Mouse (Mus musculus) bone marrow macrophage, adult 2 months (primary cell): Measurements from ENCODE around the gene Cldn13. TPM values are rescaled to one million over a fixed set of nuclear protein-coding genes. Genes with fewer than 3 reads are reported as not detected.
A peak's percentile ranks its signal among the peaks of the same experiment; 100 is the strongest.

Experiments used
- H3K27ac ChIP-seq: 2 replicates; pipeline ENCODE4 v1.5.1; 2012; ENCODE audit warnings: low read depth, low read length; ENCODE audit not compliant: insufficient read depth
- H3K4me1 ChIP-seq: 2 replicates; pipeline ENCODE4 v1.6.1; 2012; ENCODE audit warnings: low read length; ENCODE audit not compliant: control insufficient read depth, insufficient read depth
- H3K4me3 ChIP-seq: 2 replicates; pipeline ENCODE4 v1.5.1; 2012; ENCODE audit warnings: mild to moderate bottlenecking, low read length, moderate library complexity; ENCODE audit not compliant: insufficient read depth
- CTCF ChIP-seq: IDR thresholded peaks from 2 replicates; pipeline ENCODE4 v1.5.1; 2012; ENCODE audit warnings: low read depth, mild to moderate bottlenecking, low read length, moderate library complexity
- POLR2A ChIP-seq: IDR thresholded peaks from 2 replicates; pipeline ENCODE4 v1.6.1; 2012; ENCODE audit warnings: mild to moderate bottlenecking, low read depth, low read length, borderline replicate concordance
- polyA plus RNA-seq: library from polyadenylated mRNA; stranded (reverse); fragments of >200 nt; gene quantifications from 2 replicates; pipeline ENCODE4 v1.2.4, GENCODE M21; 2012; ENCODE audit not compliant: missing spikeins, insufficient read depth, insufficient read length

Gene Cldn13
- polyA plus RNA-seq, 1 experiment: not detected

DNA sequence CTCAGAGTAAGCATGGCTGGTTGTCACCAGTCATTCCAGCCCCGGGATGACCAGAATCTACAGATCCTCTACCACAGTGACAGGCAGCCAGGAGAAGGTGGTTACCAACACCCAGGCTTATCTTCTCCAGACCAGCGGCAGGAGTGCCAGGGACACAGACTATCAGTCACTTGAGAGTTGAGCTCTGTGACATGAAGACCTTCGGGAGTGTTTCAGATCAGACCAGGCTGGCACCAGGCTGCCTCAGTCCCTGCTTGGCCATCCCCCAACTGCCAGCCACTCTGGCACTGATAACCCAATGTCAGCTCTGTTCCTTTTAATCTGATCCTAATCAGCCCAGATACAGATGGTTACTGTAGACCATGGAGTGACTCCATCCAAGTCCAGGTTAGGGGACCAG, 3.8 kb upstream of the Cldn13 start:
- no peak for TF ChIP-seq POLR2A
- no peak for TF ChIP-seq CTCF
- no peak overlapping the region for H3K27ac ChIP-seq
- H3K4me1 ChIP-seq: no peaks in the 10 kb centered on the region
- H3K4me3 ChIP-seq: no peak overlapping the region

DNA sequence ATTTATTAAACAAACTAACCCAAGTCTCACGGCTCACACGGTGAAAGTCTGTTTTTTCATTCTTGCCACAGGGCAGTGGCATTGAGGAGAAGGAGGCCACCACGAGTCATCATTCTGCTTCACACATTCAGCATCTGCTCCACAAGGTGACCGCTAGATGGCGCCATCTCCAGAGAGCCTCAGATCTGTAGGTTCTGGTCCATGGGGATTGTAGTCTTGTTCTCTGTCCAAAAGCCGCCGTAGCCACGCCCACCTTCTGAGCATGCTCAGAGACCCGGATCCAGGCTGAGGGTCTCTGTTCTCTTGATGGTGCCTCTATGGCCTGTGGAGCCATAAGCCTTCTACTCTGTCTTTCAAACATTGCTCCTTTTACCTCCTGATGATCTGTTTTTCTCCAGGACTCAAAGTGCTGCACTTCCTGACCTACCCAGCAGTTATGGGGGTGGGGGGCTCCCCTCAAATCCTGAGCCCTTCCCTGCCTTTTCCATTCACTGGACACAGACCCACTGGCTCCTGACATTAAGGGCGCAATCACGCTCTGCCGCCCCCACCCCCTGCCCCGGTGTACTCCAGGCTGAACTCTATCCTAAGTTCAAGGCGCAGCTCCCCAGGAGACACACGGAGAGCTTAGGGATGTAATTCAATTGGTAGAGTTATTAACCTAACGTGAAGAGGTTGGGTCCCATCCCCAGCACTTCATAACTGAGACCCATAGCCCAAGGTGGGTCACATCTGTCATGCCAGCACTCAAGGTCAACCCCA, 2.9 kb upstream of the Cldn13 start:
- no peak overlapping the region for H3K27ac ChIP-seq
- peak; percentile 92 for TF ChIP-seq CTCF
- TF ChIP-seq POLR2A: no peak
- no peaks in the 10 kb centered on the region for H3K4me1 ChIP-seq
- H3K4me3 ChIP-seq: no peak overlapping the region

DNA sequence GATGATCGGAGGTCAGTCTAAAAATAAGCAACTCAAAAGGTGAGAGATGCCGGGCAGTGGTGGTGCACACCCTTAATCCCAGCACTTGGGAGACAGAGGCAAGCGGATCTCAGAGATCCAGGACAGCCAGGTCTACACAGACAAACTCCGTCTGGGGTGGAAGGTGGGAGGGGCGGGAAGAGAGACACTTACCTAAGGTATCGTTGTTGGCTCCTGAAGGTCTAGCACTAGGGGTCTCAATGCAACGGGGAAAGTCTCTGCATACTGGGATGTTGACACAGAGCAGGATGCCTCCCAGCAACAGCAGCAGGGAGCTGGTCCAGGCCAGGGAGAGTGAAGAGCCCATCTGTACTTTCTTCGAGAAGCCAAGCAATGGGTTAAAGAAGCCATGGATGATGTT, 816 bp downstream of the Cldn13 start:
- Histone ChIP-seq H3K4me1 (no peaks in the 10 kb centered on the region), H3K27ac (no peak overlapping the region), H3K4me3 (no peak overlapping the region)
- no peak for TF ChIP-seq POLR2A
- no peak for TF ChIP-seq CTCF

DNA sequence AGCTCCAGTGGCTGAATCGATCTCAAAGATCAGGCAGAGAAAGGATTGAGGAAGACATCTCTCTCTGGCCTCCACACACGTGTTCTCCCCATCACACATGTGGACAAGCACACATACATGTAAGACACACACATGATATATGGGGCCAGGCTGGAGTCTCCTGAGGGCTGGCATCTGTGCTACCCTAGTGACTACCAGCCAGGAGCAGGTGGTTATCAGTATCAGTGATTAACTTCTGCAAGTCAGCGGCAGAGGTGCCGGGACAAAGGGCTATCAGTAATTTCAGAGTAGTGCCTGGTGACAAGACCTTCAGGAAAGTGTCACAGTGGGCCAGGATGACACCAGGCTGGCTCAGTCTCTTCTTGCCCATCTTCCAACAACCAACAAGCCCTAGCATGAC, 1.6 kb downstream of the Cldn13 start:
- Histone ChIP-seq H3K4me1 (no peaks in the 10 kb centered on the region), H3K4me3 (no peak overlapping the region), H3K27ac (no peak overlapping the region)
- no peak for TF ChIP-seq POLR2A

DNA sequence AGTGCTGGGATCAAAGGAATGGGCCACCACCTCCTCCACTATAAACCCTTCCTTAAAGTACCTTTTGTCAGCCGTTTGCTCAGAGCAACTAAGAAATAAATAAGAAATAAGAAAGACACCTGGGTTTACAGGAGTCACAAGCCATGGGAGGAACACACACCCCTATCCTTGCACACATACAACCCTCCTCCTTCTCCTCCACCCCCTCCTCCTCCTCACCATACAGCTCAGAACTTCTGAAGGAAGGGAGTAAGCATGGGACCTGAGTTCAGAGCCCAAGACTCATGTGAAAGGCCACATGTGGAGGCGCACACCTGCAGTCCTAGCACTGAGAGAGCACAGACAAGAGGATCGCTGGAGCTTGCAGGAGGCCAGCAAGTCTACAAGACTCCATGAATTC, 2.0 kb downstream of the Cldn13 start:
- no peak overlapping the region for H3K4me3 ChIP-seq
- no peaks in the 10 kb centered on the region for H3K4me1 ChIP-seq
- no peak overlapping the region for H3K27ac ChIP-seq
- TF ChIP-seq POLR2A: no peak
- TF ChIP-seq CTCF: no peak

DNA sequence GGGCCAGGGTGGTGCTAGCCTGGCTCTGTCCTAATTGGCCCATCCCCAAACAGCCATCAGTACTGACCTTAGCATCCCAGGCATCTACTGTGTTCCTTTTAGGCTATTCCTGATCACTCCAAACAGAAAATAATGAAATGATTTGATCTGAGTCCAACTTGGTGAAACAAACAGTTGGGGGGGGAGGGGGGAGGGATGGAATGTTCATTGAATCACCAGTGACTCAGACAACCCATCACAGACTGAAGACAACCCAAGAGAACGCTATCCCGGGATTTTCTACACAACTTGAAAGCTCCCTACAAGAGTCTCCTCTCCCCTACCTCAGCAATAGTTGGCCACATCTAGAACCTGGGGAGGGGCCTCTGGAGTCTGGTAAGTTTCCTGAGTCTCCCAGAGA, 3.4 kb downstream of the Cldn13 start:
- no peak overlapping the region for H3K27ac ChIP-seq
- no peaks in the 10 kb centered on the region for H3K4me1 ChIP-seq
- no peak overlapping the region for H3K4me3 ChIP-seq
- TF ChIP-seq CTCF (no peak), POLR2A (no peak)

DNA sequence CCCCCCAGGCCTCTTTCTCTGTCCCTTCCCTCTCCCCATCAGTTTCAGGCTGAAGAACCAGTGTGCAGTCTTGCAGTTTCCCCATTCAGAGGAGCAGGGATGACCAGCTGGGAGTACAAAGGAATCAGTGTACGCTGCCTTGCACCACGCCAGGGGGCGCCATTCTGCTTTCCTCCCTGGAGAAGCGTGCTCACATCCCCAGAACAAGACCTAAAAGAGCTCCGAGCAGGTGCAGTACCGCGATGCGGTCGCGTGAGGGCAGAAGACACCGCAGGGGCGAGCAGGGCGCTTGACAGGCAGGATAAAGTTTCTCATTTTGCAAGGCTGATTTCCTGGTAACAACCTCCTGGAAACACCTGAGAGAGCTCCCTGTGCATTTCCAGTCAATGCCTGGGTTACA, 8.2 kb downstream of the Cldn13 start:
- no peak for TF ChIP-seq POLR2A
- peak; percentile 83 for TF ChIP-seq CTCF
- Histone ChIP-seq H3K4me3 (no peak overlapping the region), H3K4me1 (no peaks in the 10 kb centered on the region; the same call in 1 of the 2 replicates)

DNA sequence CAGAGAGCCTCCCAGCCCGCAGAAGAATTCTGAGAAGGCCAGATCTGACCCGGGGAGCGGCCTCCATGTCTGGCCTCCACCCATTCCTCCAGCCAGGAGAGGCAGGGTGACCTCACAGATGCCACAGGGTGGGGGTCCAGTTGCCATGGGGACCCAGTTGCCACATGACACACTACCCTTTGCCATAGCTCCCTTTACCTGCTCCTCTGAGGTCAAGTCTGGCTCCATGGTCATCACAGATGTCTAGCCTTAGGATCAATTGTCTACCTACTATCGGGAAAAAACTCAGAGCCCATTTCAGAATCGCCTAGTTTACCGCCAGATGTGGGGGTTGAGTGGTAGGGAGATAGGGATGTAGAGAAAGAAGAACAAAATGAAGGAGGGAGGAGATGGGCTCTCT, 8.7 kb downstream of the Cldn13 start, which contains the start of gene Tmem270:
Gene Tmem270, minus strand, starts transcription at position 101 of the 400 bp plus-strand sequence.
- Histone ChIP-seq H3K4me3 (no peak within 1 kb of the TSS), H3K27ac (no peak within 1 kb of the TSS), H3K4me1 (no peaks in the 10 kb centered on the region; the same call in 1 of the 2 replicates)
- no peak for TF ChIP-seq POLR2A
- no peak for TF ChIP-seq CTCF

More for the DNA sequence above, 8.2 kb downstream of the Cldn13 start:
- H3K27ac ChIP-seq: no peak overlapping the region

DNA sequence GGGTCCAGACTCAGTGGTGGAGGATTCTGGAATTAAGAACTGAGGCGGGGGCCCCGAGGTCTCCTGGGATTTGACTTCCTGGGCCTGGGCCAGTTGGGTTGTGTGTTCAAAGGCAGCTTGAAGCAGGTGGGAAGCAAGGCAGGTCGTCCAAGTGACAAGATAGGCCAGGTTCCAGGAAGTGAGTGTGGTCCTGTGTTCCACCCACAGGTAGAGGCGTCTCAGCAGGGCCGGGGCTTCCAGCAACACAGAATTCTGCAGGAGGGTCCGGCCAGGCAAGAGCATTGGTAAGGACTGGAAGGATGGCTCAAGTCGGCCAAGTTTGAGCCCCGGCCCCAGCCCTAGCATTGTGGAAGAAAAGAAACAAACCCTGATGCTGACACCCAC, 13.7 kb downstream of the Cldn13 start:
- no peaks in the 10 kb centered on the region; the same call in 1 of the 2 replicates for H3K4me1 ChIP-seq
- H3K27ac ChIP-seq: no peak overlapping the region
- TF ChIP-seq CTCF (no peak), POLR2A (no peak)
- H3K4me3 ChIP-seq: no peak overlapping the region

DNA sequence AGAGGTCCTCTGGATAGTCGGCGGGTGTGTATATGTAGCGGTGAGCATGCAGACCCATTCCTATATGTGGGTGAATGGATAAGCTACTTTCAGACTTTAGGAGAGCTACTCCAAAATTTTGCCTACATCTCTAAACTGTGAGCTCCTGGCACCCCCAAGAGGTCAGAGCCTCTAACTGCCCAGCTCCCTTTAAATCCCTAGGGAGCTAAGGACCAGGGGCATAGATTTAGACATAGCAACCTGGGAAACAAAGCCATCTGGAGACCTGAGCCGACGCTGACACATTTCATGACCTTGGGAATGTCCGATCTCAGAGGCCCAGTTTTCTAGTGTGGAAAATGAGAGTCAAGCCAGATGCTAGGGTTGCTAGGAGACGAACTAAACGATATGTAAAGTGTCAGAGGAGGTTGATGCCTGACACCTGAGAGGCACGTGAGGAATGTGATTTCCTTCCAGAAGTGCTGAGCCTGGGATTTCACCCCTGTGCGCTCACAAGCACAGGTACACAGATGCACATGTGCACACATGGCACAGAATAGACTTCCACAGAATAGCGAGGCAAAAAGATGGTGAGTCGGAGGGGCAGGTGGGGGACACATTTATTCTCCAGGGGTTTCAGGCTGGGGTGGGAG, 14.2 kb downstream of the Cldn13 start:
- TF ChIP-seq CTCF (no peak), POLR2A (no peak)
- no peaks in the 10 kb centered on the region; the same call in 1 of the 2 replicates for H3K4me1 ChIP-seq
- no peak overlapping the region for H3K27ac ChIP-seq
- H3K4me3 ChIP-seq: no peak overlapping the region
